Mouse (Mus musculus) retina, adult 2 months (tissue): Measurements from ENCODE around the gene Ephb4.

Experiments
- DNase-seq: peaks from one replicate; pipeline ENCODE4 v3.0.0-alpha.2; 2012; ENCODE audit warnings: low read depth, low spot score

The Ephb4 gene

DNA sequence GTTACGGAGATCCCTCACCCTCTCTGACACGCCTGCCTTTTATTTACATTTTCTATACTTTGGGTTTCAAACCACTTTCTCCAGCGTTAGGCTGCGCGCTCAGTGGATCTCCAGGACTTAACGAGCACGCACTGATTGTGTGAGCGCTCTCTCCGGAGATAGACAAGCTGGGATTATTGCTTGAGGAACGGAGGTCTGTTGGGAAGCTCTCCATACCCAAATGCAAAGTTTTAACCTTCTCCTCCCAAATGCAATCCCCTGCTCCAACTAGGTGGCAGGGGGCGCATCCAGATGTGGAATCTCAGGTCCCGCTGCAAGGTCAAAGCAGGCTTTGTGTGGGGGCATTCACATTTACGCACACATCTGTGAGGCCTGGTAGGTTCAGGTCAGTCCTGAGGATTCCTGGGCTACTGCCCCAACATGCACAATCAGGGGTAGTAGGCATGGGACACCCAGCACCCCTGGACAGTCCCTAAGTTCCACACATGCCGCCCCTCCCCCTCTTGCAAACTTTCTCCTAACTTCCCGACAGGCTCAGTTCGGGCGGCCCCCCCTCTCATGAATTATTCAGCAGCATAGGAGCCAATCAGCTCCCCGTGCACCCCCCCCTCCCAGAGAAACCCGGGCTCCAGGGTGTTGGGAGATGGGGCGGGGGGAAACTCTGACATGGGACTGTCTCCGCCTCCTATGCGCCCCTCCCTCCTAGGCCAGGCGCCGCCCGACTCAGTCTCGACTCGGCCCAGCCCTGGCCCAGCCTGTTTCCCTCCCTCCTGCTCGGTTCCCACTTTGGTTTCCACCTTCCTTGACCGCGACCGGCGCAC, at the start of gene Ephb4:
Ephb4 (plus strand) TSS at position 726 of the 821 bp plus-strand sequence.
- no peak for DNase-seq

DNA sequence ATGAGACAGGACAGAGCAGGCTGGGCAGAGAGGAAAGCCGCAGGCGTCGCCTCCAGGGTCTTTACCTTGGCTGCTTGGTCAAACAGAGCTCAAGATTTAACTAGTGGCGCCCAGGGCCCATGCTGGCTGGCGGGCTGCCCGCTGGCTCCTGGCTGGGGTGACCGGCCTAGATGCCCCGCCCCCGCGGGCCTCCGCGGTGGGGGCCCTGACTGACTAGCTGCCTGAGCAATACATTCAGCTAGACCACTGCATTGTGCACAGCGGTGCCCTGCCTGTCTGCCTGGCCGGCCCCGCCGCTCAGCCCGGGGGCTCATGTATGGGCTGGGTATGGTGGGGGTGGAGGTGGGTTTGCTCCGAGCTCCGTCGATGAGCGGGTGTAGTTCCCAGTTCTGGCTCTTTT, 48.7 kb upstream of the Ephb4 start:
- DNase-seq, result no peak

DNA sequence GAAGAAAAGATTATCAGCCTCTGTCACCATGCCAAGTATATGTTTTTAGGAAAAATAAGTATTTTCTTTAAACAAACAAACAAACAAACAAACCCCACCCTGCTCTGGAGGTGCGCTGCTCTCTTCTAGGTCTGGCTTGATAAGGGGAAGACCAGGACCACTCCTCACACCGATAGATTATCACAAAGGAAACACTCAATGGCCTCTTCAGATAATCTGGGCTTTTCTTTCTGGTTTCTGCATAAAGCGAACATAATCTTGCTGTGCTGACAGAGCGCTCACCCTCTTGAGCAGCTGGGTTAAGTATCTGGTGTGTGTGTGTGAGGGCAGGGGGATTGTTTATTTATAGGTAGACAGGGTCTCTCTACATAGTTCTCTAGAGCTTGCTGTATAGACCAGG, 46.3 kb upstream of the Ephb4 start:
- DNase-seq, result no peak

DNA sequence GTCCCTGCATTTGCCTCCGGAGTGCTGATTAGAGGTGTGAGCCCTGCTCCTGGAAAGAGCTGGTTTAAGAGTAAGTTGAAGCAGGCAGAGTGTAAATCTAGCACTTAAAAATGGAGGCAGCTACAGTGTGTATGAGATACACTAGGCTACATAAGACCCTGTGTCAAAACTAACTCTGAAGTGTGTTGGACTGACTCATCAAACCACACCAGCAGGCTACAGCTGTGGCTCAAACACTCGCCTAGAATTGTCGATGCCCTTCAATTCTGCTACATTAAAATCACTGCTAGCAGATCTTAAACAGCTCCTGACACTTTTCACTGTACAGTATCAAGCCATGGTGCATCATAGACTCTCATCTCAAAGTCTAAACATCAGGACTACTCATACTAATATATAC, 45.7 kb upstream of the Ephb4 start:
- DNase-seq, result no peak

DNA sequence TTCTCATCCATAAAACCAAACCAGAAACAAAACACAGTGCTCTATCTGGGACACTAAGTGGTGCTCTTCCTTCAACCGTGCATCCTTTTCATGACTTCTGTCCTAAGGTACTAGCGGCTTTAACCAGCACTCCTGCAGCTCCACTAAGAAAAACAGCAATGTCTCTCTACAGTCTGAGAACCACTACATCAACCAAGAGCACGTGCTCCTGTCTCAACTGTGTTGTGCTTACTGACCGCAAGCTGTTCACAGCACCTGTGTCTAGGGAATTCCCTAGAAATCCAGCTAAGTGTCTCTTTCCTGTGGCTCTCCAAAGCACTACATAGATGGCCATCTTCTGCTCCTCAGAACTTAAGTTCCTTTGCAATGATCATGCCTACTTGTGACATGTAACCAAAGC, 45.1 kb upstream of the Ephb4 start:
- DNase-seq, result no peak

DNA sequence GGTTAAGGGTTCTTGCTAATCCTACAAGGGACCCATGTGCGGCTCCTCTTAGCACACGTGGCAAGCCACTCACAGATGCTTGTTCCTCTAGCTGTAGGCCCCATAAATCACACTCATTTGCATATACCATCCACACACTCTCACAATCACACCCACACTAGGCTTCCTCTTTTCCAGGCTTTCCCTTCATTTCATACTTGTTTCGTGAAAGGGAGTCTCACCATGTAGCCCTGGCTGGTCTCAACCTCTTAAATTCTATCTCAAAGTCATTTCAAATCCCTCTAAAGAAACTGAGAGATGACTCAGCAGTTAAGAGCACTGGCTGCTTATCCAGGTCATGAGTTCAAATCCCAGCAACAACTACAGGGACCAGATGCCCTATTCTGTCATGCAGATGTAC, 44.1 kb upstream of the Ephb4 start:
- DNase-seq, result no peak

DNA sequence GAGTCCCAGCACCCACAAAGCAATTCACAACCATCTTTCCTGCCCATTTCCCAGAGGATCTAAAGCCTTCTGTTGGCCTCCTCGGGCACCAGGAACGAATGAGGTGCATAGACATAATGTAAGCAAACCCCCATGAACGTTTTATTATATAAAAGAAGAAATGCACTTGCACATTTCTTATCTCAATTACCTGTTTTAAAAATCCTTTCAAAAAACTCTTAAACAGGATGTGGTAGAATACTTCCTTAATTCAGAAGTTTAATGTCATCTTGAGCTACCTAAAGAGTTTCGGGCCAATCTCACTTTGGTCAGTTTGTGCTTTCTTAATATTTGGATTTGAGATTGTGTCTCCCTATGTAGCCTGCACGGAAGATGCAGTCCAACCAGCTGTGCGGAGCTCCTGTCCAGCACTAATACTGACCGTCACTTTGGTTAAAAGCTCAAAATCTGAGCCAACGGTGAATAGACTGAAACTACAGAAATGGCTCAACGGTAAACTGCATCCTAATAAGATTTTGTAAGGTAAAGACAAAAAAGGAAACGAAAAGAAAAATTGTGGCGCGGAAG, 43.4 kb upstream of the Ephb4 start:
- DNase-seq, result no peak

DNA sequence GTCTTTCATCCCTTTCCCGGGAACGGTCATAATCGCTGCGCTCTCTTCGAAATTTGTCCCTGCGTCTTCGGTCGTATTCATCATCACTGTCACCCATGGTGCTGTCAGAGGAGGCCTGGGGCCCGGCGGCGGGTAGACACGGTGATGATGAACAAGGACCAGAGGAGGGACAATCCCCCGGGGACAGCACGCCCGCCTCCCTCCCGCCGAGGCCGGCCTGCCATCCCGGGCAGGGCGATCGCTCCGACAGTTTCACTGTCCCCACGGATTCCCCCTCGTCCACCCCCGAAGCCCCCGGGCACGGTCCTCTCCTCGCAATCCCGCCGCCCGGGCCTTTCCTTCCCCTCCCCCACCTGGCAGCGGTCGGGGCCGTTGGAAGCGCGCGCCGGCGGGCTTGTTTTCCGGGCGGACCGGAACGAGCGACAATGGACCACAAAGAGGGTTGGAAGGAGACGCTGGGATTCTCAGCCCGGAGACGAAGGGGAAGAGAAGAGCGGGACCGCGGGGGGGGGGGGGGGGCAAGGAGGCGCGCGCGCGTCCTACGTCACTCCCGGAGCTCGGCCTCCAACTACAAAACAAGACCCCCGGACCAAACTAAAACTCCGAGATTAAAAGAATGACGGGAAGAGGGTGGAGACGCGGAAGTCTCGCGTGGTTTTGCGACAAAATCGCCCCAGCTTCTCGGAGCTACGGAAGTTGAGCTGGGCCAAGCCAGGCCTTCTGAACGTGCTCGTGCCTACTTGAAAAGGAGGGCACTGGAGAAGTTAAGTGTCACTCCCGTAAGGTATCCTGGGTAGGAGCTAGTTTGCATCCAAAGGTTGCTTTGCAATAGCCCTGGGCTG, 42.6 kb upstream of the Ephb4 start, which contains the start of gene Srrt:
Srrt (minus strand) TSS at position 604 of the 842 bp plus-strand sequence.
- peak; percentile 87 for DNase-seq

DNA sequence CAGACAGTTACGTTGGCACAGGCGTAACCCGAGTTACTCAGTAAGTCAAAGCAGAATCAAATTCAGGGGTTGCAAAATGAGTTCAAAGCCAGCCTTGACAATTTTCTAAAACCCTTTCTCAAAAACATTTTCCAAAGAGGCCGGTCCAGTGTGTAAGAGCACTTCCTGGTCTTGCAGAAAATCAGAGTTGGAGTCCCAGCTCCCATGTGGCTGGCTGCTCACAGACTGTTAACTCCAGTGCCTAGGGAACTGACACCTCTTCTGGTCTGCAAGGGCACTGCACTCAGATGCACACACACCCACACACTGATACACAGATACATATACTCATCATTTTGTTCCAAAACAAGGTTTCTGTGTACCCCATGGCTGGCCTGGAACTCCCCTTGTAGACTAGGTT, 41.6 kb upstream of the Ephb4 start:
- no peak for DNase-seq

DNA sequence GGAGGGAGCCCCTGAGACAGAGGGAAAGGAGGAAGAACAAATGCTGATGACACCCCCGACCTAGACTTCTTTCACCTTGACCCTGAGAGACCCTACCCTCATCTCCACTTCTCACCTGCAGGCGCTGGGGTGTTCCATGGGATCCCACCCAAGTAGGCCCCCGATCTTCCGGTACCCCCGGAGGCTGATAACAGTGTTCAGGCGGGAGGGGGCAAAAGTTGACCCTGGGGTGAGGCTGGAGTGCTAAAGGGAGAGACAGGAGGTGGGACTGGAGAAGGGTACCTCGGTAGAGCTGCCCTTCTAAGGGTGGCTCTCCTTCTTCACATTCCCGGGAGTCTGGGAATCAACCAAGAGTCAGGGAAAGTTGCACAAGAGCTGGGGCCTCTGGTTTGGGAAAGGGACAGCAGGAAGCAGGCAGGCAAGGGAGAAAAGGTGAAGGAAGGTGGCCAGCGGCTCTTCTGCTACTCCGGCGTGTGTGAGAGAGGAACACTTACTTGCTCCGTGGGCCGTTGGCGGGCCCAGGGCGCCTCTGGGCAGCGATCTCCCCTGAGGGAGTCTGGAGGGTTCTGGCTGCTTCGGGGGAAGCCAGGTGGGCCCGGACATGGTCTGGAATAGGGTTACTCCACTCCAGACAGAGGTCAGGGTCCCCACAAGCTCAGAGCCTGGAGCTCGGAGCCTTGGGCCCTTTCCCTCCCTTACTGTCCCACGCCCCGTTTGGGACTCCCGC, 36.3 kb upstream of the Ephb4 start:
- no peak for DNase-seq

DNA sequence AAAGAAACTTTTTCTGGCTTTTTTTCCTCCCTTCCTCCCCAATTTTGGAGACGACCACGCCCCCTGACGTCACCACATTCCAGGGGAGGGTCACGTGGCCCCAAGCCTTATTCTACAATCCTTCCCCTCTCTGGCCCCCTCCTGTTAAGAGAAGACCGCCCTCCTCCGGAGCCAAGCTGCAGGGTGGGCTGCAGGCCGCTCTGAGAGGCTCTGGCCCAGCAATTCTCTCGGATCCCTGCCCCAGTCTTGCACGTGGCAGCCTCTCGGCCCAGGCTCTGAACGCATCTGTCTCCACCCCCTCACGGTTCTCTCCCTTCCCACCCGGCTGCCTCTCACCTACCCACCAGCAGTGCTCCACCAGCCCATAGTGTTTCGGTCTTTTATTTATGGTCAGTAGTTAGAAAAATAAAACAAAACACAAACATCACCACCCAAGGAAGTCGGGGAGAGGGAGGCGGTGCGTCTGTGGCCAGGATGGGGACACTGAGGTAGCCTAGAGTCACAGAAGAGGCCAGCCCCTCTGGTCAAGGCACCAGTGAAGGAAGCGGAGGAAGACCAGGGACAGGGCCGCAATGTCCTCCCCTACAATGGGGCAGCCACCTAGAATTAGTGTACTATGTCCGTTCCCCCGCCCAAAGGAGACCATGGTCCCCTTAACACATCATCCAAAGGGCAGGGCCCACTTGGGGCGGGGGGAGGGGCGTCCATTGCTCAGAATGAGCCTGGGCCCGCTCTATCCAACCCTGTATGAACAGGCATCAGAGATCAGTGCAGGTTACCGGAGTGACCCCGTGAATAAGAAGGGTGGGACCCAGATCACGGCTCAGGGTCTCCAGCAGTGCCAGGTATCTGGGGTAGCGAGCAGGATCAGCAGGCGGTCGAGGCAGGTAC, 35.5 kb upstream of the Ephb4 start, which contains the start of gene Trip6:
Trip6 (minus strand) TSS at position 212 of the 891 bp plus-strand sequence.
- no peak for DNase-seq

DNA sequence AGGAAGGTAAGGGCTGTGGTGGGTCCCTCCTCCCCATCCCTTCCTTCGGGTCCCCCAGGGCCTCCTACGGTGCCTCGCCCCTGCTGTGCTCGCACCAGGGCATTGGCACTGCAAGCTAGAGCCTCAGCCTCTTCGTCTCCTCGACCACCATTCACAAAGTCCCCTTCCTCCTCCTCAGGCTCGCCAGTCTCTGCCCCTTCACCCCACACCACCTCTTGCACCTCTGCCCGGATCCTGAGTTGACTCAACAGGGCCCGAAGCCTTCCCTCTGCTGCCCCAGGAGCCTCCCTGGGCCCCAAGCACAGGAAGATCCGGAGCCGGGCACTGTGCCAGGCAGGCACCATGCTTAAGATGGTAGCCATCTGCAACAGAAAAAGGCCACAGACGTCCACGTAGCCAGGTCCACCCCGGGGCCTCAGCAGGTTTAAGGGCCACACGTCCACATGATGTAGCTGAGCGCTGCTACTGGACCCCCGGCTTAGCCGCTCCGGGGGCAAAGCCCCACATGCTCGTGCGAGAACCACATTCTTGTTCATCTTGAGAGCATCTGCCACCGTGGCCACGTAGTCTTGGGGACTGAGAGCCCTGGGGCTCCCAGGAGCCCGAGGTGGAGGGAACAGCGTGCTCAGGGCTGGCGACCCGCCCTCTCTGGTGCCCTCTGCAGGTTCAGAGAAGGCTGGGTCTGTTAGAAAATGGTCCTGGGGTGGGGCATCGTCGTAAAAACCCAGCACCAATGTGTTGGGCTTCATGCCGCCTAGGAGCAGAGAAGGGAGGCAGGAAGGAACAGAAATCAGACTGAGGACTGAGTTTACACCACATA, 34.6 kb upstream of the Ephb4 start:
- no peak for DNase-seq

DNA sequence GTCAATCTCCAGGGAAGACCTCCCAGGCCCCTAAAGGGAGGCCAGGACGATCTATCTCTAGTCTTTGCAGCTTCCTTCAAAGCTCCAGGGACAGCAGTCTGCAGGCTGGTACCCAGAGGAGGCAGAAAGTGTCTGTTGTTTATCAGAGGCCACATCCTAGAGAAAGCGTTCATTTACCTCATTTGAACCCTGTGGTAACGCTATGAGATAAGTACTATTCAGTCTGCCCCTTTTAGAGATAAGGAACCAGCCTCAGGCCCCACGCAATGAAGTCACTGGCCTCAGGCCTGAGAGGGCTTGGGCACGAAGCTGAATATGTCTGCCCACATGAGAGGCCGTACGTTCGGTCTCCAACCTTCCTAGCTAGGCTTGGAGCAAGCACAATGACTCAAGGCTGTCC, 32.5 kb upstream of the Ephb4 start:
- no peak for DNase-seq

DNA sequence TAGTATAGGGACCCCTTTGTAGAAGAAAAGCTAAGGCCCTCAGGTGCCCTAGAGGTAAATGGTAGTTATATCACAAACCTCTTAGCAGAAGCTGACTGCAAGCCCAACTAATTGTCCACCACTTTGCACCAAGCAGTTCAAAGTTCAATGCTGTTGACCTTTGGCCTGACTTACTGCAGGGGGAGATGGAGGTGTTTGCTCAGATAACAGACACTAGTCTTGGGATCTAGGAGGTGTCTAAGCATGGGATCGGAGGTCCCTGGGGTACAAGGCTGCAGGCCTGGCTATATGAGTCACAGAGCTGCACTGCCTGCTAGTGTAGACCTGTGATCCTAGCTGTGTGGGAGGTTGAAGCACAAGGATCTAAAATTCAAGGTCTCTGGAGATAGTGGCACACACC, 31.3 kb upstream of the Ephb4 start:
- DNase-seq, result no peak

DNA sequence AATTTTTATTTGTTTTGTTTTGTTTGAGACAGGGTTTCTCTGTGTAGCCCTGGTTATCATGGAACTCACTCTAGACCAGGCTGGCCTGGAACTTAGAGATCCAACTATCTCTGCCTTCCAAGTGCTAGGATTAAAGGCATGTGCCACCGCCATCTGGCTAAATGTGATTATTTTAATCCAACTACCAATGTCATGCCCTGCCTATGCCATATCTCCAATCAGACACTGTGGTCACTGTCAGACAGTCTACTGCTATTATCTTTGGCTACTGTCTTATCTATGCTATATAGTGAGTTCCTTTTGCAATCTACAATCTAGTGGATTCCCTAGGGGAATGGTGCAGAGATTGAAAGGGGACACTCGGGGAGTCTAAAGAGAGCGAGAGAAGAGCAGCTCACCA, 28.9 kb upstream of the Ephb4 start:
- DNase-seq, result no peak

DNA sequence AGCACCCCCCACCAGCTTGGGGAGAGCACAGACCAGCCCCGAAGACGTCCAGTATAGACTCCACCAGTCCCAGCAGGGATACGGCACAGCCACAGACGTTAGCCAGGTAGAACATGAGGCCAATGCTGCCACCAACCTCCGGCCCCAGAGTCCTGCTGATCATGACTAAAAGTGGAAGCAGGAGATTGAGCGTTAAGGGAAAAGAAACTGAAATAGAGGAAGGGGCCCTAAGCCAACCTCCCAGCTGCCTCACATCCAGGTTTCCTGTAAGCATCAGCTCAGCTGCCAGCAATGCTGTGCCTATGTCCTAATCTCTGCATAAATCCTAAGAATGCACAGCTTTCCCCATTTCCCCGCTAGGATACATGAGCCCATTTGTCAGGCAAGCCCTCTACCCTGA, 19.0 kb upstream of the Ephb4 start:
- DNase-seq, result no peak

DNA sequence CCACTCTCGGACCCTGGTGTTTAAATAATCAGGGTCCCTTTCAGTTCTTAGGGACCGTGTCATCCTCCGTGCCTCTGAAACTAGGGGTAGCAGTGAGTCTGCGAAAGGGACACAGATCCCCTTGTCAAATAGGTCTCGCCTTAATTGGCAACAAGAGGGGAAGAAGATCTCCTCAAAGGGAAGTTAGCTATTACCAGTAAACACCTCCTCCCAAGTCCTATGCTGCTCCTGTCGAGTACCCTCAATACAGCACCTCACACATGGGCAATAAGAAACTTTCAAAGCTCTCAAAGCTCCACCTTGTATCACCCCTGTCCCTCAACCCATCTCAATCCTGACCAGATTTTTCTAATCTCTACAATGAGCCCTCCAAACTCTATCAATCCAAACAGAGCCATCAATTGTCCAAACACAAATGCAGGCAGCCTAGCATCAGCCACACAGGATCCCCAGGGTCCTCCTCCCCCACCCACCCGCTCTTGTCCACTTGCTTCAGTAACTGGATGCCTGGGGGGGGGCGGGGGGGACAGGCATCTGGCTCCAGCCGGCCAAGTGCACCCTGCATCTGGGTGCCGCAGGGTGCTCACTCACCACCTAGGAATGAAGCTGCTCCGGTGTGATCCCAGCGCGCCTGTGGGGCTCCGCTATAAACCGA, 16.9 kb upstream of the Ephb4 start:
- no peak for DNase-seq

DNA sequence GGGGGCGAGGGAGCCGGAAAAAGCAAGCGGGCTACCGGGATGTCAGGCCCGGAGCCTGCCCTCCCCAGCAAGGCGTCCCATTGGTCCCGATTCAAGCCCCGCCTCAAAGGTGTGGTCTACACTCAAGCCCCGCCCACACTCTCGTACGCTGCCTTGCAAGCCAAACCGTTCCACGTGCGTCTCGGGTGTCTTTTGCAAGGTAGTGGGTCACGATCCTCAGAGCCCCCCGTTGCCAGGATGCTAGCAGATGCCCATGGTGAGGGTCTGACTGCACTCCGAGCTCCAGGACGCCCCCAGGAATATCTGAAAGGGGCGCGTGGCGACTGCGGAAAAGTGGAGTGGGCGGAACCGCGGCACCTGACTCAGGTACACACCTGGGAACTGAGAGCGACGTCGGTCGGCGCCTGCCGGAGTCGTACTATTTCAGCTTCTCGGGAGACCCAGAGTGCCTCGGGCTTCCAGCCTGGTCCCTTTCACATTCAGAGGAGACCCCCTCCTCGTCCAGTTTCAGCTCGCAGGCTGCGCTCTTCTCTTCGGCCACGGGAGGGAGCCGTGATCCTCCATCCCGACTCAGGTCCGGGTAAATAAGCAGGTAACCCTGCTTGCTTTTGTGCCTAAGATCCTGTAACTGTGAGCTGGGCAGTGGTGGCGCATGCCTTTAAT, 16.3 kb upstream of the Ephb4 start, which contains the start of gene Slc12a9:
Slc12a9 (minus strand) TSS at position 86 of the 663 bp plus-strand sequence.
- DNase-seq, result peak; percentile 76

DNA sequence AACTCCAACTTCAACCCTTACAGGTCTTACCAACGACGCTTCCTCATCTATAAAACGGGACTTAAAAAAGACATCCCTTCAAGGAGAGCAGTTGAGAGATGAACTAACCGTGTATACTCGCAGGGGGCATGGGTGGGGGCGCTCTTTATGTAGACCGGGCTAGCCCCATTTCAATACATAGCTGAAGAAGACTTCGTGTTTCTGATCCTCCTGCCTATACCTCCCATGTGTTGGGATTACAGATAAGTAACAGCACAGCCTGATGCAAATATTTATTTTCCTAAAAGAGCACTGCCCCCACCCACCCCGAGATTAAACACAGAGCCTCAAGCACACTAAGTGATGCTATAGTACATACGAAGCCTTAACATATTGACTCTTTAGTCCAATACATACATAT, 15.6 kb upstream of the Ephb4 start:
- no peak for DNase-seq
